Mouse (Mus musculus) MEL (cell line): ENCODE data around the gene Nfx1. TPM values are rescaled to one million over a fixed set of nuclear protein-coding genes. Genes with fewer than 3 reads are reported as not detected.

ENCODE experiments used
- DNase-seq: peaks from one replicate; pipeline ENCODE4 v3.0.0; 2011; ENCODE audit warnings: low read depth, low spot score
- H3K27ac ChIP-seq: 2 replicates; pipeline ENCODE4 v1.5.1; 2012; ENCODE audit warnings: low read depth, mild to moderate bottlenecking, control low read depth, low read length, moderate library complexity; ENCODE audit not compliant: control insufficient read depth
- H3K27me3 ChIP-seq, 2 experiments: fragments of 150-350 bp in 1 of 2; sonication (generic) in 1 of 2; 2 replicates each; pipeline ENCODE4 v1.6.1; 2012; ENCODE audit warnings: low read length in 2 of 2, mild to moderate bottlenecking in 2 of 2, improper control_type of control experiment in 1 of 2, moderate library complexity in 1 of 2; ENCODE audit not compliant: insufficient read depth in 2 of 2, control insufficient read depth in 1 of 2
- H3K36me3 ChIP-seq, 2 experiments: 2 replicates each; pipeline ENCODE4 v1.6.1; 2012 to 2014; ENCODE audit warnings: low read length in 2 of 2, improper control_type of control experiment in 1 of 2, inconsistent platforms in 1 of 2, mild to moderate bottlenecking in 1 of 2; ENCODE audit not compliant: insufficient read depth in 2 of 2, control insufficient read depth in 1 of 2
- H3K4me1 ChIP-seq, 2 experiments: fragments of 150-350 bp in 1 of 2; sonication (generic) in 1 of 2; 2 replicates each; pipeline ENCODE4 v1.6.1; 2012; ENCODE audit warnings: low read length in 2 of 2, improper control_type of control experiment in 1 of 2, mild to moderate bottlenecking in 1 of 2; ENCODE audit not compliant: insufficient read depth in 2 of 2, control insufficient read depth in 1 of 2
- H3K4me3 ChIP-seq, 2 experiments: fragments of 150-350 bp in 1 of 2; sonication (generic) in 1 of 2; 2 replicates each; pipeline ENCODE4 v1.5.1; 2012; ENCODE audit warnings: low read depth in 2 of 2, low read length in 2 of 2, mild to moderate bottlenecking in 2 of 2, moderate library complexity in 2 of 2, control low read depth in 1 of 2, improper control_type of control experiment in 1 of 2; ENCODE audit not compliant: control insufficient read depth in 1 of 2, insufficient read depth in 1 of 2
- H3K79me2 ChIP-seq: 2 replicates; pipeline ENCODE4 v1.6.1; 2012; ENCODE audit warnings: mild to moderate bottlenecking, low read length, moderate library complexity; ENCODE audit not compliant: control insufficient read depth, poor library complexity, insufficient read depth
- H3K9ac ChIP-seq: 2 replicates; pipeline ENCODE4 v1.6.1; 2012; ENCODE audit warnings: low read depth, mild to moderate bottlenecking, control low read depth, low read length, moderate library complexity; ENCODE audit not compliant: control insufficient read depth, poor library complexity, severe bottlenecking
- H3K9me3 ChIP-seq: fragments of 150-350 bp; sonication (generic); replicated peaks from 2 replicates; pipeline ENCODE4 v1.6.1; 2012; ENCODE audit warnings: mild to moderate bottlenecking, low read length, improper control_type of control experiment, moderate library complexity; ENCODE audit not compliant: insufficient read depth
- CHD1 ChIP-seq: IDR thresholded peaks from 2 replicates; pipeline ENCODE4 v1.6.1; 2012; ENCODE audit warnings: low read depth, mild to moderate bottlenecking, inconsistent platforms, low read length, improper control_type of control experiment
- E2F4 ChIP-seq: IDR thresholded peaks from 2 replicates; pipeline ENCODE4 v1.6.1; 2011; ENCODE audit warnings: low read depth, low read length, improper control_type of control experiment, borderline replicate concordance
- EP300 ChIP-seq, 2 experiments: IDR thresholded peaks; 2 replicates each; pipeline ENCODE4 v1.6.1; 2011; ENCODE audit warnings: improper control_type of control experiment in 2 of 2, low read length in 2 of 2, low read depth in 1 of 2, mild to moderate bottlenecking in 1 of 2
- ETS1 ChIP-seq: IDR thresholded peaks from 2 replicates; pipeline ENCODE4 v1.6.1; 2012; ENCODE audit warnings: low read depth, mild to moderate bottlenecking, inconsistent platforms, low read length, improper control_type of control experiment, moderate library complexity
- GATA1 ChIP-seq: IDR thresholded peaks from 2 replicates; pipeline ENCODE4 v1.6.1; 2011; ENCODE audit warnings: low read depth, low read length, improper control_type of control experiment
- JUND ChIP-seq: IDR thresholded peaks from 2 replicates; pipeline ENCODE4 v1.6.1; 2011; ENCODE audit warnings: low read depth, mild to moderate bottlenecking, improper control_type of control experiment, low read length
- KAT2A ChIP-seq: conservative IDR thresholded peaks from 2 replicates; pipeline ENCODE4 v1.6.1; 2012; ENCODE audit warnings: low read depth, low read length, improper control_type of control experiment, inconsistent platforms
- MAFK ChIP-seq: IDR thresholded peaks from 2 replicates; pipeline ENCODE4 v1.6.1; 2011; ENCODE audit warnings: low read depth, mild to moderate bottlenecking, low read length, improper control_type of control experiment, borderline replicate concordance
- MAZ ChIP-seq: IDR thresholded peaks from 2 replicates; pipeline ENCODE4 v1.6.1; 2012; ENCODE audit warnings: low read depth, mild to moderate bottlenecking, inconsistent platforms, low read length, improper control_type of control experiment
- MXI1 ChIP-seq: IDR thresholded peaks from 2 replicates; pipeline ENCODE4 v1.6.1; 2011; ENCODE audit warnings: mild to moderate bottlenecking, low read depth, low read length, improper control_type of control experiment
- MYB ChIP-seq: IDR thresholded peaks from 2 replicates; pipeline ENCODE4 v1.6.1; 2011; ENCODE audit warnings: mild to moderate bottlenecking, low read depth, low read length, improper control_type of control experiment
- POLR2AphosphoS2 ChIP-seq: IDR thresholded peaks from 2 replicates; pipeline ENCODE4 v1.6.1; 2011; ENCODE audit warnings: low read length, improper control_type of control experiment
- RCOR1 ChIP-seq: IDR thresholded peaks from 2 replicates; pipeline ENCODE4 v1.6.1; 2012; ENCODE audit warnings: low read depth, mild to moderate bottlenecking, inconsistent platforms, low read length, improper control_type of control experiment
- SIN3A ChIP-seq: IDR thresholded peaks from 2 replicates; pipeline ENCODE4 v1.6.1; 2012; ENCODE audit warnings: low read length, improper control_type of control experiment, inconsistent platforms
- TAL1 ChIP-seq: IDR thresholded peaks from 2 replicates; pipeline ENCODE4 v1.6.1; 2012; ENCODE audit warnings: mild to moderate bottlenecking, inconsistent platforms, low read length, moderate library complexity, mixed read lengths
- TCF12 ChIP-seq: IDR thresholded peaks from 2 replicates; pipeline ENCODE4 v1.6.1; 2014; ENCODE audit warnings: low read depth, mild to moderate bottlenecking, inconsistent platforms, low read length, improper control_type of control experiment, moderate library complexity
- UBTF ChIP-seq: IDR thresholded peaks from 2 replicates; pipeline ENCODE4 v1.6.1; 2012; ENCODE audit warnings: low read depth, mild to moderate bottlenecking, inconsistent platforms, low read length, improper control_type of control experiment, moderate library complexity, borderline replicate concordance; ENCODE audit not compliant: insufficient read depth
- USF1 ChIP-seq: IDR thresholded peaks from 2 replicates; pipeline ENCODE4 v1.6.1; 2014; ENCODE audit warnings: low read depth, mild to moderate bottlenecking, inconsistent platforms, low read length, improper control_type of control experiment, moderate library complexity
- USF2 ChIP-seq, 2 experiments: IDR thresholded peaks; 2 replicates each; pipeline ENCODE4 v1.6.1; 2011 to 2012; ENCODE audit warnings: improper control_type of control experiment in 2 of 2, low read length in 2 of 2, borderline replicate concordance in 1 of 2, inconsistent platforms in 1 of 2, low read depth in 1 of 2, mild to moderate bottlenecking in 1 of 2; ENCODE audit not compliant: insufficient read depth in 1 of 2
- ZC3H11A ChIP-seq: IDR thresholded peaks from 2 replicates; pipeline ENCODE4 v1.6.1; 2012; ENCODE audit warnings: low read depth, mild to moderate bottlenecking, inconsistent platforms, low read length, improper control_type of control experiment
- ZMIZ1 ChIP-seq: IDR thresholded peaks from 2 replicates; pipeline ENCODE4 v1.6.1; 2012; ENCODE audit warnings: low read depth, mild to moderate bottlenecking, inconsistent platforms, low read length, improper control_type of control experiment, moderate library complexity
- ZNF384 ChIP-seq: IDR thresholded peaks from 2 replicates; pipeline ENCODE4 v1.6.1; 2012; ENCODE audit warnings: low read depth, mild to moderate bottlenecking, inconsistent platforms, low read length, improper control_type of control experiment
- polyA plus RNA-seq, 2 experiments: library from polyadenylated mRNA; stranded (reverse) in 1 of 2; unstranded in 1 of 2; fragments of >175 nt in 1 of 2; fragments of >200 nt in 1 of 2; gene quantifications; 2 replicates each; pipeline versions ENCODE4 v1.2.1 to v1.2.4; 2012; ENCODE audit warnings: low replicate concordance in 2 of 2, low read depth in 1 of 2; ENCODE audit not compliant: insufficient read length in 2 of 2, insufficient read depth in 1 of 2, missing spikeins in 1 of 2
- total RNA-seq: library from RNA; depleted of rRNA; stranded (reverse); fragments of 300-350 nt; gene quantifications from 2 replicates; pipeline ENCODE4 v1.2.3, GENCODE M21; 2012

The Nfx1 gene
- total and polyA plus RNA-seq, 3 experiments: 54.9 to 72.6 TPM; not detected in 1

DNA sequence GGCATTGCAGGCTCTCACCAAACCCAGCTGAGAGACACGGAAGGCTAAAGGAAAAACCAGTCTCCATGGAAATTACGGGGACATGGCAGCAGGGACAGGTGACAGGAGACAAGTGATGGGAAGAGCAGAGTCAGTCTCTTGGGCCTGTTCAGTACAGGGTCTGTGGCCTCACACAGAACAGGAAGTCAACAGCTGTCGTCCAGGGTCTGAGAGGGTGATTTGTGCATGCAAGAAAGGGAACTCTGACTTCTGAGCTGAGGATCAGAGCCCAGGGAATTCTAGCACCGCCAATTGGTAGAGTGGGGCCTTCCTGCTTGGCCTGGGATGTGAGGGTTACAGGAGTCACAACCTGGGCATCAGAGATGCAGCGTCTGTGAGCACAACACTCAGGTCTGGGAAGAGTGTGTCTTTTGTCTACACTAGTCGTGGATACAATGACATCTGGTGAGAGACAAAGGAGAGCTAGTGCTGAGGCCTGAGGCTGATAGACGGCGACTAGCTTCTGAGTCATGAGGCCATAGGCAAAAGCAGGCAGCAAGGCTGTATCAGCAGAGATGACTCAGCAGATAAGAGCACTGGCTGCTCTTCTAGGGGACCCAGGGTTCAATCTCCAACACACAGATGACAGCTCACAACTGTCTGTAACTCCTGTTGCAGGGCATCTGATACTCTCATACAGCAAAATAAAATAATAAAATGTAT is 55.5 kb downstream of the Nfx1 start:
- peaks cover 11 to 20% of the 10 kb centered on the region in 2 experiments for H3K36me3 ChIP-seq
- DNase-seq: peak; percentile 76
- no peaks in the 10 kb centered on the region for H3K27me3 ChIP-seq
- H3K27ac ChIP-seq: peak overlapping the region; percentile 79
- no peaks in the 10 kb centered on the region for H3K9me3 ChIP-seq
- H3K4me3 ChIP-seq: no peak overlapping the region
- peaks cover 9 to 15% of the 10 kb centered on the region in 2 experiments for H3K4me1 ChIP-seq
- TF ChIP-seq GATA1 (peak; percentile 83), MAFK (peak; percentile 65; the same call in 1 of the 2 replicates), EP300 (IDR thresholded peaks at IDR 0.05; ENCODE audit: low read depth in 1 of 2, low read length in 2 of 2) (peak; percentile 70 to 76), ZMIZ1 (no peak), POLR2AphosphoS2 (no peak), TCF12 (peak; percentile 48), ETS1 (0 out of 2 replicates have a peak, but pooled peaks have one; percentile 45), SIN3A (peak; percentile 56; the same call in 1 of the 2 replicates), USF1 (no peak), TAL1 (no peak), MXI1 (no peak)
- no peaks in the 10 kb centered on the region for H3K79me2 ChIP-seq
- 0 out of 2 replicates have a peak overlapping the region, but pooled peaks have one; percentile 7 for H3K9ac ChIP-seq

GRCm38 (mm10) chr4:41027872-41028271 is 57.2 kb downstream of the Nfx1 start:
- DNase-seq: no peak
- no peak overlapping the region for H3K27ac ChIP-seq
- H3K36me3 ChIP-seq: peaks cover 5 to 18% of the 10 kb centered on the region in 2 experiments
- H3K27me3 ChIP-seq: no peaks in the 10 kb centered on the region
- no peak overlapping the region for H3K9ac ChIP-seq
- H3K9me3 ChIP-seq: no peaks in the 10 kb centered on the region
- H3K4me1 ChIP-seq: peaks cover 8 to 15% of the 10 kb centered on the region in 2 experiments
- TF ChIP-seq MAZ (no peak), USF1 (no peak), ZC3H11A (no peak), MAFK (no peak), RCOR1 (no peak), EP300 (IDR thresholded peaks at IDR 0.05; ENCODE audit: low read depth in 1 of 2, low read length in 2 of 2) (no peak), E2F4 (no peak), CHD1 (no peak), JUND (no peak), POLR2AphosphoS2 (no peak), ZNF384 (no peak), MYB (no peak), KAT2A (no peak), USF2 (IDR thresholded peaks at IDR 0.05; ENCODE audit: borderline replicate concordance in 1 of 2, insufficient read depth in 1 of 2, low read depth in 1 of 2, low read length in 2 of 2) (no peak), UBTF (no peak), GATA1 (no peak), TCF12 (no peak), TAL1 (no peak)
- no peak overlapping the region for H3K4me3 ChIP-seq
- H3K79me2 ChIP-seq: no peaks in the 10 kb centered on the region
